Mouse (Mus musculus) brain, embryonic 18.5 days (tissue): Measurements from ENCODE around the gene Gnaq.

Source experiments
- DNase-seq: peaks from one replicate; pipeline ENCODE4 v3.0.0-alpha.2; 2012; ENCODE audit warnings: low read depth, low spot score

Gene Gnaq

DNA sequence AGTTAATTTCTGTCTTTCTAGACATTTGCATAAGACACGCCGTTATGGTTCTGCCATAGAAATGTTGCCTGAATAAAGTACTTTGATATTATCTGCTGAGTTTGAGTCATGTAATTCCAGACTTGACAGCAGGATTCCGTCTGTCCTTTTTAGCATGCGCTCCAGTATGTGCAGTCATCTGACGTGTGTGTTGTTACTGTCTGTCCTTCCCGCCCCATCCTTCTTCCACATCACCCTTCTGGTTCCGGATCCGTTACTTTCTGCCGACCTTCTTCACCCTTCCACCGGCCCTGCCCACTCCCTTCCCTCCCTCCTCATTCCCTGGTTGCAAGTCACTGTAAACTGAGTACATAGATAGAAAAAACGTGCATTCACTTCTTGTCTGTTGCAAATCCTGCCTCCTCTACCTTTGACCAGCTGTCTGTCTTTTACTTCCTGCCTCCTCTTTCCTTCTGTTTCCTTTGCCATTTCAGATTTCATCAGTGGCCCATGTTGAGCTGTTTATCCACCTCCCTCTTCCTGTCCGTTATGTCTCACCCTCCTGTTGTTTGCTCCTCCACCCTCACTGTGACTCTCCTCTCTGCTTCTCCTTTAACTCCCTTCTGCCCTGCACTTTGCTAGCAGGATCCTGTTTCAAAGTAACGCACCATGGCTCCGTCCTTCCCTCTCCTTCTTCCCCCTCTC, 185.6 kb downstream of the Gnaq start:
- no peak for DNase-seq

DNA sequence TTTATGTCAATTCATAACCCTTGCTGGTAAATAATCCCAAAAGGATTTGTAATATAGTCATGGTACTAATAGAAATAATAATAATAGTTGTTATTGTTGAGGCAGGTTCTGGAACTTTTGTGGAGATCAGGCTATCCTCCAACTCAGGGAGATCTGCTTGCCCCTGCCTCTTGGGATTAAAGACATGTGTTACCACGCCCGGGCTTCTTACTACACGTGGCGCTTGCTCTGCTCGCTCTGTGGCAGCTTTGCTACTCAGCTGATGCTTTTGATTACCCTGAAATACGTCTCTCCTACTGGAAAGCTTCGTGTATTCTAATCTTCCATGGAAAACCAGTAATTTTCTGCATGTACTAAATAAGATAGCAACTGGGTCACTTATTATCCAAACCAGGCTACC, 187.4 kb downstream of the Gnaq start:
- DNase-seq = no peak

DNA sequence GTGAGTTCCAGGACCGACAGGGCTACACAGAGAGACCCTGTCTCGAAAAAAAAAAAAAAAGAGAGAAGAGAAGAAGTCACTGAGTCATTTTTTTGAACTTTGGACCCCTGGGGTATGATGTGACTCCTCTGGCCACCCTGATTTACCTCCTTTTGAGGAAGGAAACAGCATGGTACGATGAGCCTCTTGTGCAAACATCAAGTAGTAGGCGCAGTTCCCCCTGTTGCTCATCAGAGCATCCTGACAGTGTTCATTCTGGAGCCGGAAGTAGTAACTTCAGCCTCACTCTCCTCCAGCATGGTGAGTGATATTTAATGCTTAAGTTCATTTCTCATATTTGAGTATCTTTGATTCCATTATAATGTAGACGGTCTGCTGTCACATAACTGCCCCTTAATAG, 190.4 kb downstream of the Gnaq start:
- DNase-seq = no peak

DNA sequence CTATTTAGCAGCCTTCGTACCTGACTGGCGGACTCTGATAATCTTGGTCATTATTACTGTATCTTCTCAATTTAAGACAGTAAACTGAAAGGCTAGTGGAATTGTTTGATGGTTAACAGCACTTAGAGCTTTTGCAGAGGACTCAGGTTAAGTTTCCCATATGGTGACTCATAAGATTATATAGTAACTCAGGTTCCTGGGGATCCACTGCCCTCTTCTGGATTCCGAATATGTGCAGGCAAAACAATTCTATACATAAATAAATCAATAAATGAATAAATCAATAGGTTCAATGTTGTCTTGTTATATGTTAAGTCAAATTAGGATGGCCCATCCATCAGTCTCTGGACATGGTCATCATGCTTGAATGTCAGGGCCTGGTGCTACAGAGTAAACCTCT, 191.6 kb downstream of the Gnaq start:
- no peak for DNase-seq

DNA sequence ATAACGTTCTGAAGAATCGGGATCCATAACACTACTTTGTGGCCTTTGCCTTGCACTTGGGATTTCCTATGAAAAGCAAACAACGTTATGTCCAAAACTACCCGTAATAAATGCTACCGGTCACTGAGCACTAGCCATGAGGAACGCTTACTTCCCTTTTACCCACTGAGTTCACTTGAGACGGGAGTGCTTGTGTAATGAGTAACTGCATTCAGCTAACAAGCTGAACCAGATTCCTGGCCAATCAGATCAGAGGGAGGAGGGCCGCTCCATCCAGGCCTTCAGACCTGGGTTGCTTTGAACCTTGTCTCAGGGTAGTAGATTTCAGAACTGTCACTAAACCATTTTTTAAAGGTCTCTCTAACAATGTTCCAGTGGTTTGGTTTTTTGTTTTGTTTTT, 193.3 kb downstream of the Gnaq start:
- DNase-seq = no peak

DNA sequence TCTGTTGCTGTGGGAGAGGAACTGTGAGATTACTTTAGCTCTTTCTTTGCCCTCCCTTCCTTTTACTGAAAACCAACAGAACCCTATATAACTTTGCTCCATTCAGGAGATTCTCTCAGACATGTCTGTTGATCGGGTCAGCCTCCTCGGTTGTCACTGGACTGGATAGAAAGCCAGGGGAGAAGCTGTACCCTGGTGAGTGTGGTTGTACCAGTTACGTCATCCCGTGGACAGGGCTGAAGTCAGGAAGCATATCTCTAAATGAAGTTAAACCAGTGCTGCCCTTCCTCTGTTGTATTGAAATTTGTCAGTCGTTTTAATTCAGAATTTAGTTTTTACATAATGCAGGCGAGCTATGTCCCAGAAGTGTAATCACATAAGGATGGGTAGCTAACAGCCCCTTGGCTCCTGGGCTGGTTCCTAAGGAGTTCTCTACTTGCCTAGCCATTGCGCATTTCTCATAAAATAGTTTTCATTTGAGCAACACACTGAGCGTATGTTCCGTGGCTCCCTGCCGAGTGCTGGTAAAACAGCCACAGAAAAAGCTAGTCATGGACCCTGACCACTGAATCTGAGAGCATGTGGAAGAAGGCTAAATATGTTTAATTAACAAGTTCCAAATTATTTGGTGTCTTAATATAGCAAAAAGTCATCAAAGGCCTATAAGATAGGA, 194.9 kb downstream of the Gnaq start:
- DNase-seq = no peak

DNA sequence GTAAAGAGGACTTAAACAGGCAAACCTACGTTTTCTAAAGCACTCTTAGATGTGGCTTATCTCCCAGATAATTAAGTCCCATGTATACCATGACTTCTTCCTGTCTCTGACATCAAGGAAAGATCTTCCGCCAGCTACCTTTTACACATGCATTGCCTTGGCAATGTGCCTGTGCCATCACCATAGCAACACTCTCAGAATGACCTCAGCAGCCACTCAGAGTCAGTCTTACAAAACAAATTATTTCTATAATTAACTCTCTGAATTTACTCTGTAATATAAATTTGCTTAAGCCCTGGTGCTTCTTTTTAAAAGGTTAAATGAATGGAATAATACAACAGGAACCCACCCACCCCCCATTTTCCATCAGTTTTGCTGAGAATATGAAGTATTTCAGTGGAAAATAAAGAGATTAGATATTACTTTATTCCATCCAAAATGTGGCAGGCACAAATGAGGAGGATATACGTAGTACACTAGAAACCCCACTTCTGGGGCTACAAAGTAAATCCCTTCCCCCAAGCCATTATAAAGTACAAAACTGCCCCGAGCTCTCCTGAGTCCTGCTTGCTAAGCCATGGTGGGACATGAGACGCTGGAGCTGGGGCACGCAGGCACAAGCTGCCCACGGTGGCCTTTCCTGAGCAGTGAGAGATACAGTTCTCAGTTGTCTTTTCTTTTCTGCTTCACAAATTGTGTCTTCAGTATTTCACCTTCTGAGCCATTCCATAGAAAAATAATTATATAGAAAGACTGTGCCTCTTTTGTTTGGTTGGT, 195.6 kb downstream of the Gnaq start:
- DNase-seq = peak; percentile 40

DNA sequence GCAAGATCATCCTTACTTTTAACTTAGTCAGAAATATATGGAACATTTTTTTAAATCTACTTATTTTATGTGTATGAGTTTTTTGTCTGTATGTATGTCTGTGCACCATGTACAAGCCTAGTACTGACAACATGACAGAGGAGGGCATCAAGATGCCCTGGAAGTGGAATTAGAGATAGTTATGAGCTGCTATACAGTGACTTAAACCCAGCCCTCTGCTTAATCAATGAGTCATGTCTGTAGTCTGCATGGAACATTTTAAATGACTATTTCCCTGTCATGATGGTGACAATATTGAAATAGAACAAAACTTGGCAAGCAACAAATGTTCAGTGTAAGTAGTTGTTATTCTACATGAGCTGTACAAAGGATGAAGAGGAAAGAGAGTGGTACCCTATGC, 196.4 kb downstream of the Gnaq start:
- DNase-seq = no peak

DNA sequence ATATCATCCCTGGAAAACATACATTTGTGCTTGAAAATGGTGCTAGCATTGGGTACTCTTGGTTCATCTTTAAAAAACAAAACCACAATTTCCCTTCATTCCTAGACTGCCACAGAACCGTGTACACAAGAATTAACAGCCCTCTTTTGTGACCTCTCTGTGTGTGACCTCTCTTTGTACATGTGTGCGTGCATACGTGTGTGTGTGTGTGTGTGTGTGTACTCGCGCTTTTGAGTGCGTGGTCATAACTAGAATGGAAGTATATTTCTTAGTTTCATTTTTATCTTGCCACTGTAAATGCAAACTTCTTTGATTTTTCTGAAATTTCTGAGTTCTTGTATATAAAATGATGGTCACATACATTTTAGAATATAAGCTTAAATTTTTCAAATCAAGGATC, 197.0 kb downstream of the Gnaq start:
- no peak for DNase-seq

DNA sequence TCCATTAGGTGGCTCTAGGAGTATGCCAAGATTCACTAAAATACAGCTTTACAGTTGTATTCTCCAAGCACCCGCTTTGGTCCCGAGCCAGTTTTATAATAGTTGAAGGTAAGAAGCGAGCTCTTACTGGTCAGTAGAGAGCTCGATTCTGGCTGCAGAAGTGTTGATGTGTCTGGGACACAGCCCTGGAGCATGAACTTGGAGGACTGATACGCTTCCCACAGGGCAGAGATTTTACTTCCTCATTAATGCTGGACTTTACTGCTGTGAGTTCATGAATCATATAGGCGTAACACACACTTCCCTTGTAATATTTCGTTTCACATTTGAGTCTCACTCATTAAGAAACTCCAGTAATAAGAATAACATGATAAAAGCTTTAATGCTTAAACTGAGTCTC, 197.5 kb downstream of the Gnaq start:
- no peak for DNase-seq

DNA sequence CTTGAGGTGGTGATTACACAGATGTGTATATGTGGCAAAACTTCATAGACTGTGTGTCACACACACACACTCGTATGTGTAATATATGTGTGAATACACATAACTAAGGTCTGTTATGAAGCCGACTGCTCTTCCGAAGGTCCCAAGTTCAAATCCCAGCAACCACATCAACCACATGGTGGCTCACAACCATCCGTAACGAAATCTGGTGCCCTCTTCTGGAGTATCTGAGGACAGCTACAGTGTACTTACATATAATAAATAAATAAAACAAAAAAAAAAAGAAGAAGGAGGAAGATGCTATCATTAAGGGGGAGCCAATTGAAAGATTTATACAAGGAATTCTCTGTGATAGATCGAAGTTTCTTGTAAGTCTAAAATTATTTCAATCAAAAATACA, 198.4 kb downstream of the Gnaq start:
- DNase-seq = no peak

DNA sequence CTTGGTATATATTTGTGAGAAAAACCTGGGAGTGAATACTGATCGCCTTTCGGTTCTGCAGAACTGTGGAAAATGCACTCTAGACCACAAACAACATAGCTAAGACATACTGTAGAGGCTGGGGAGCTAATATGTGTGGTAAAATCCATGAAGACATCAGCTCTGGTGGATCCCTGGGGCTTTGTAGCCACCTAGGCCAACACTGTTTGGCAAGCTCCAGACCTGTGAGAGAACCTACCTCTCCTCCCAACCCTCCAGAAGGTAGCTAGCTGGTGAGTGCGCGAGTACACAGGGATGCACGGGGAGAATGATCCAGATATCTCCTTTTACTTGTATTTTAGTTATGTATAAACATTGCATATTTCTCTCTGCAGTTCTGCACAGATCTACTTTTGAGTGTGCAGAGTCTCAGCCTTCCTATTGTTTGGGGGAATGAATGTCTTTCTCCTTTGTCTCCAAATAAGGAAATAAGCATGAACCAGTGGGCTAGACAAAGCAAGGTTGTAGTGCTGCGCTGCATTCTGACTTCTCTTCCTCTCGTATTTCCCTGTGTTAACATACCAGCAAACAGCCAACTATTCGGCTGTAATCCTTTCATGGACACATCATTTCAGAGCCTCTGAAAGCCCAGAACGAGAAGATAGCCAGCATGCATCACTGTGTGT, 205.4 kb downstream of the Gnaq start:
- no peak for DNase-seq

DNA sequence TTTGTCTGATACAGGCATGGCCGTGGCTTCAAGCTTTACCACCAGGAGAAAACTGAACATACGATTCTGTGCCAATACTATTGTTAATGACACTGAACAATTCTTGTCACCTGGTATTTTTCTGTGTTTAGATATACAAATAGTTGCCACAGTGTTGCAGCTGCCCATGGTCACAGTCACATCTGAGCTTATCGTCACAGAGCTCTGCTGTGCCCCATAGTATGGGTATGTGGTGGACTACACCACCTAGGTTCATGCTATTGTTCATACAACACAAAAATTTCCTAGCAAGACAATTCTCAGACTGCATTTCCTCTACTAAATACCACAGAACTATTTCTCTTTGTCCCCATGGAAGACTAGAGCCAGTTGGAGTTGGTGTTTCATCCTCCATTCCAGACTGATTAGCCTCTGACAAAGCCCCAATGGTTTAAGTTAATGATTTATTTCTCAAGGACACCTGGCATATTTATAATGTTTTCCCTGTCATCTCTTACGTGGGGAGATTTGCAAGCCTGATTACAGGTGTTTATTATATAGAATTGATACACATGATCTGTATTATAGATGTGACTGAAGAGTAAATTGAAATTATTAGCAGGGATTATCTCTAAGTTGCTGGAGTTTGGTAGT, 207.4 kb downstream of the Gnaq start:
- no peak for DNase-seq

DNA sequence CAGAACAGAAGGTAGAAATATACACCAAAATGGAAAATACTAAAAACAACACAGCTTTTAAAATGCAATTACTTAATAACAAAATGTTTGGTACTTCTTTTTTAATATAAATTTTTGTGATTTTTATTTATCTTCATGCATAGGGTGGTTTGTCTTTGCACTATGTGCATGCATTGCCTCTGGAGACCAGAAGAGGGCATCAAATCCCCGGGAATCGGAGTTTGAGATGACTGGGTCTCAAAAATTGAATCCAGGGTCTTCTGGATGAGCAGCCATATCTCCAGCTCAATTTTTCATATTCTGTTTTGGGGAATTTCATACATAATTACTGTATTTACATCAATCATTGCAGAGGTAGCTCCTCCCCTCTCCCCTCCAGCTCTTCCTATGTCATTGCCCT, 210.1 kb downstream of the Gnaq start:
- DNase-seq = no peak

DNA sequence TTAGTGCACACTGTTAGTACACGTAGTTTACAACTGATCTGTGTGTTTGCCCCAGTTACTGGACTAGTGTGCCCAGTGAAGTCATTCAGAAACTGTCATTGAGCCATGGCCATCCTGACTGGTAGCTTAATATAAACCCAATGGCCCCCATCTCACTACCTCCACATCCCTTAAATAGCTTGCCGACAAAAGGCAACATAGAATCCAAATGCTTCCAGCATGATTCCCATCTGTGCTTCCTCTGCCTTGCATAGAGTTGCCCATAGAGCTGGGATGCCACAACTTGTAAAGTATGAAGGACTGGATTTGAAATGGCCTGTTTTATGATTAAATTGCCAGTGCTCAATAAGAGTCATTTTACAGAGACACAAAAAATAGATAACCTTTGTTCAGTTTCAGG, 212.9 kb downstream of the Gnaq start:
- DNase-seq = no peak

DNA sequence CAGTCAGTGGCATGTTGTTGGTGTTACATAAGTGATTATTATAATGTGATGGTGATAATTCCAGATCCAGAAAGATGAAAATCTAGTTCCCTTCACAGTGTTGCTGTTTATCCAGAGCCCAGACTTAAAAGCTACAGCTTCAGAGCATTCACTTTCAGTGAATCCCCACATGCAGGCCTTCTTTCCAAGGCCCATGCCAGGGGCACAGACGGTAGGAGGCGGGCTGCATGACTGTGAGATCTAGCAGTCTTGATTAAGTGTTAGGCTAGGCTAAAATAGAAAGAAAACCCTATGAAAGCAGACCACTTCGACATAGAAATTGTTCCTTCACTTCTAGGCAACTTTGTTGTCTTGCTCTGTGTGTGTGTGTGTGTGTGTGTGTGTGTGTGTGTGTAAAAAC, 214.4 kb downstream of the Gnaq start:
- no peak for DNase-seq

DNA sequence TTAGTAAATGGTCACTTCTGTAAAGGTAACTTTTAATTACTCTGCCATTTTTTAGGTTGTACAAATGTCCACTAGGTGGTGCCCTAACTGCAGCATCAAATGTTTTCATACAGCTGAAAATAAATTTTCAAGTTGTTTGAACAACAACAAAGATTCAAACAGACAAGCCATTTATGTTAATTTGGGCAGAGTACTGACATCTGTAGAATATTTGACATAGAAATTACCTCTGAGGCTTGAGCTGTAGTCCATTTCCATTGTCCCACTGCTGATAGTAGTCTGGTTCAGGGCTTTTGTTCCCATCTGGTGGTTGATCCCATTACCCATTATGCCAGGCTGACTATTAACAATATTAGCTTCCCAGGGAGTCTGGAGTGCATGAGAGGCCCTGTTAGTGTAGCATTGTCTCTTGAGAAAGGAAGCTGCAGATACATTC, 221.1 kb downstream of the Gnaq start:
- no peak for DNase-seq

DNA sequence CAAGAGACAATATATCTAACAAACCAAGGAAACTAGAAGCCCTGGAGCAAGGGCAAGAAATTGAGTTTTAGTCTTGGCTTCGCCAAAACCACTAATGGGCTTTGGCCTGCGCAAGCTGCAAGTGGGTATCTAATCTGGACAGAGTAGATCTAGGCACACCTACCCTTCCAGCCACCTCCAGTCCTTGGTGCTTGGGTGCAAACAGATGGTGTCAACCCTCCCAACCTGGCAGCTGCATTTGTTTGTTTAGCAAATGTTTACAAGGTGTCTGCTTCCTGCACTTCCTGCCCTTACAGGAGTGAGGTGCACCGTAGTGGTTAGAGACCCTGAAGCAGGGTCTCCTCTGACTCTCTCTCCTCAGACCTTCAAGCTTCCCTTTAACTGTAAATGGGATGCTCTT, 225.5 kb downstream of the Gnaq start:
- no peak for DNase-seq

DNA sequence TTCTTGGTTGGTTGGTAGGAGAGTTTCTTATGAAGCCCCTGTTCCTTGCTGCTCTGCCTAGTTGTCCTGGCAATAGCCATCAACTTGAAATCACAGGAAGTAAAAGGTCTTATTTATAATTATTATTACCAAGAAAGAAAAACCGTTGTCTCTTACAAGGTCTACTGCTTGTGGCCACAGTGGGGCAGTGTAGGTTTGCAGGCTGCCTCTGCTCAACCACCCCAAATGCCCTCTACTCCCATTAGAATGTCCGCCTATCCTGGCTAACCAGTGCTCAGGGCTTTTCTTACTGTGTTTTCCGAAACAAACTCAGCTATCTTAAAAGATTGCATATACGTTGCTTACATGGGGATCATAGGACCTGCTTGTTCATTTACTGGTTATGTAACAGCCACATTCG, 226.3 kb downstream of the Gnaq start:
- no peak for DNase-seq

DNA sequence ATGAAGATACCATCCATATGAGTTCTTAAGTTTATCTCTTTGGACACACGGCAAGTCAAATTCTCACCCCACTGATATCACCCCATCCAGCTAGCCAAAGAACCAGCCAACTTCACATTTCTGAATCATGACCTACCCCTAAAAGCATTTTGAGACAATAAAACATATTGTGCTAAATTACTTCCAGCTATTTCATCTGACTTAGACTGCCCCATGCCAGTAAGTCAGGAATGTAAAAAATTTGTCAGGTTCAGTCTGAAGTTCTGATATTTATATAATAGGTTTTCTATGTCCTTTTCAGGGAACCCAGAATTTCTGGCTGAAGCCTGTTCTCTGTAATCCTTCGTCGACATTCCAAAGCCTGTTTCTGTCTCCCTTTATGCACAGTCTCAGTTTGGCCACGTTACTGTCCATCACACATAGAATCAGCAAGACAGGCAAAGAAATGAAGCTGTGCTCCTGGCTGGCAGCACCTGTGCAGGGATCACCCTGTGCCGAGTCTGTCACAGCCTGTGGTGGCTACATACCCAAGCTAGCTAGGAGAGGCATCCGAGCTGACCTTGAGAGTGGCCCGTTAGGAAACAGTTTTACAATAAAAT, 233.9 kb downstream of the Gnaq start:
- no peak for DNase-seq

DNA sequence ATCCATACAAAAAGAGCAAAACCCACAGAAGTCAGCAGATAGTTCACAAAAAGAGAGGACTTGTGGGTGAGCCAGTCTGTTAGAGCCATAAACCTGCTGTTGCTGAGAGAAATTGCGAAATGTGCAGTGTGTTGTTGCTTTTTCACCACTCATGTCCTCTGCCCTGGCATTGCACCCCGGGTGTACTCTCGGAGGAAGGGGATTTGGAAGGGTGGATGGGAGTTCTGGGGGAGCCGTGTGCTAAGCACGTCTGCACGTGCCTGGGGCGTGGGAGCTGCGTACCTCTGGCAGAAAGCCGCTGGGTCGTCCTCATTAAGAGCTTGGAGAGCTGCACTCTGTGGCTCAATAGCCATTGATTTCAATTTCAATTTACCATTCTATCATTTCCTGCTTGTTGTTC, 234.6 kb downstream of the Gnaq start:
- DNase-seq = no peak

DNA sequence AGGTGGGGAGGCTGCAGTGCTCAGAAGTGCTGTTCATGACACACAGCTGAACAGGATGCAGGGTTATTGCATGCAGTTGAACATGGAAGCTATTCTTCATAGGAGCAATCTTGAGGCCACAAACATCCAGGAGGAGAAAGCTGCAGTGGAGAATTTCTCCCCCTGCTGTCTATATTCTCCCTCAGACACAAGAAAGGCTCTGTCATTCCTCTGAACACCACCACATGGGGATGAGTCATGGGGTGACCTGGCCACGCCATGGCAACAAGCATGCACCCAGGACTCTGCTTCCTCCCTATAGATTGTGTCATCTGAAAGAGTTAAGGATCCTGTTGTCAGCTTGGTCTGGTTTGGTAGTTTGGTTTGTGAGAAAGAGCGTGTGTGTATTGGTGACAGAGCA, 239.0 kb downstream of the Gnaq start:
- DNase-seq = no peak
